Mouse (Mus musculus) MEL (cell line): ENCODE results near the gene Tlk1.

Source experiments
- CTCF ChIP-seq, 3 experiments: IDR thresholded peaks in 2 of 3; conservative IDR thresholded peaks in 1 of 3; 2 replicates each; pipeline ENCODE4 v1.5.1; 2011 to 2012; ENCODE audit warnings: low read length in 3 of 3, low read depth in 2 of 3, mild to moderate bottlenecking in 2 of 3, improper control_type of control experiment in 1 of 3, inconsistent platforms in 1 of 3, mixed read lengths in 1 of 3, moderate library complexity in 1 of 3; ENCODE audit not compliant: control insufficient read depth in 1 of 3, insufficient read depth in 1 of 3, poor library complexity in 1 of 3, severe bottlenecking in 1 of 3
- ELF1 ChIP-seq: IDR thresholded peaks from 2 replicates; pipeline ENCODE4 v1.6.1; 2014; ENCODE audit warnings: low read depth, mild to moderate bottlenecking, inconsistent platforms, low read length, improper control_type of control experiment, moderate library complexity
- GATA1 ChIP-seq: IDR thresholded peaks from 2 replicates; pipeline ENCODE4 v1.6.1; 2011; ENCODE audit warnings: low read depth, low read length, improper control_type of control experiment
- POLR2A ChIP-seq, 2 experiments: IDR thresholded peaks; 2 replicates each; pipeline ENCODE4 v1.6.1; 2011 to 2012; ENCODE audit warnings: low read length in 2 of 2, mild to moderate bottlenecking in 2 of 2, control low read depth in 1 of 2, improper control_type of control experiment in 1 of 2, low read depth in 1 of 2, moderate library complexity in 1 of 2; ENCODE audit not compliant: control insufficient read depth in 1 of 2, insufficient read depth in 1 of 2, poor library complexity in 1 of 2

DNA sequence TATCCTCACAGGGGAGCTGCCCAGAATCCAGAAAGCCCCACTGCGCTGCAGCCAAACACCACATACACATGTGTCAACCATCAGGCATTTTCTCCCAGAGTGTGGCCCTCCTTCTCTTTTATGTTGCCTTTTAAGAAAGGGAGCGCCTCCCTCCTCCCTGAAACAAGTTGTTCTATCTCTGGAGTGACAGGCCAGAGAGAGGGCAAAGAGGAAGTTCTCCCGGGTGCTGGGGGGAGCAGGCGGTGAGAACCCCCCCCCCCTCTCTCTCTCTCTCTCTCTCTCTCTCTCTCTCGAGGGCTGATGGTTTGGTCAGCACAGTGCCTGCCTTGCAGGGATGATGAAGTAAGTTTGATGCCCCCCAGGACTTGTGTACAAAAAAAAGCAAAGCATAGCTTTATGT is 123.1 kb downstream of the Tlk1 start:
- TF ChIP-seq GATA1 (no peak), ELF1 (no peak), CTCF (IDR thresholded peaks at IDR 0.05 in 2 of 3, conservative IDR thresholded peaks at IDR 0.05 in 1 of 3; ENCODE audit: control insufficient read depth in 1 of 3, insufficient read depth in 1 of 3, low read depth in 2 of 3, low read length in 3 of 3, poor library complexity in 1 of 3, severe bottlenecking in 1 of 3) (no peak), POLR2A (IDR thresholded peaks at IDR 0.05; ENCODE audit: control insufficient read depth in 1 of 2, insufficient read depth in 1 of 2, low read depth in 1 of 2, low read length in 2 of 2, poor library complexity in 1 of 2) (no peak)
